Mouse (Mus musculus): ENCODE data around the gene Cnn1. TPM values are rescaled to one million over a fixed set of nuclear protein-coding genes. Genes with fewer than 3 reads are reported as not detected.
A peak's percentile ranks its signal among the peaks of the same experiment; 100 is the strongest.

The Cnn1 gene
- polyA plus RNA-seq, 1 experiment from 2014 or later, result 0.66 TPM

DNA sequence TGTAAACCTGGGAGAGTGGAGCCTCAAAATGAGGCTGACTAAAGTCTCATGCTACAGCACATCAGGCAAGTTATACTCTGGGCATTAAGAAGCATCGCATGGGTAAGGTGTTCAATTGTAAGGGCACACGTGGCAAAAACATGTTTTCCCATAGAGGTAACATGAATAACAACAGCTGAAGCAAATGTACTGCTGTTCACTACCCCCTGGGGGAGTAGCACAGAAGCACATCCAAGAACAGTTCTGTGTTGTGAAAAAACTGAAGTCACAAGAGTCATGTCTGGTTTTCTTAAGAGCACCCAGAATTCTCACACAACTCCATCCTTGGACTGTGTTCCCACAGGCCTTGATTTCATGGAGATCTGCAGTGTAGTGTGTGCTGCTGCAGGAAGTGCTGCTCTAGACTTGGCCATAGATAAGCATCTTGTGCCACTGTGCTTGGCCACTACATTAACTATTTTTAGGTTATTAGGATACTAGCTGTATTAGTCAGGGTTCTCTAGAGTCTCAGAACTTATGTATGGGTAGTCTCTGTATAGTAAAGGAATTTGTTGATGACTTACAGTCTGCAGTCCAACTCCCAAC, 11.9 kb upstream of the Cnn1 start:
- Histone ChIP-seq H3K9me3 (ENCODE audit: control insufficient read depth, low read length) (no peaks in the 10 kb centered on the region), H3K36me3 (ENCODE audit: control insufficient read depth, insufficient read depth, low read length) (no peaks in the 10 kb centered on the region)

DNA sequence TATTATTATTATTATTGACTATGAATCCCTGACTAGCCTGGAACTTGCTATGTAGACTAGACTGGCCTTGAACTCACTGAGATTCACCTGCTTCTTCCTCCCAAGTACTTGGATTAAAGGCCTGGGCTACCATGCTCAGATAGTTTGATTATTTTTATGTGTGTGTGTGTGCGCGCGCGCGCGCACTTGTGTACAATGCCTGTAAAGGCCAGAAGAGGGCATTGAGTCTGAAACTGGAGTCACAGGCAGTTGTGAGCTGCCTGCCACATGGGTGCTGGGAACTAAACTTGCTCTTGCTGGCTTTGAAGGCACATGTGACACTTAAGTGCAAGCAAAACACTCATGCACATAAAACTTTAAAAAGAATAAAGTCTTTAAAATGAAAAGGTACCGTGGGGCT, 9.7 kb upstream of the Cnn1 start:
- H3K36me3 ChIP-seq (ENCODE audit: control insufficient read depth, insufficient read depth, low read length), result no peaks in the 10 kb centered on the region
- no peak for ATAC-seq (ENCODE audit: low read depth)
- no peak overlapping the region for H3K4me3 ChIP-seq (ENCODE audit: low read depth, low read length)
- peaks cover 6% of the 10 kb centered on the region for H3K4me1 ChIP-seq (ENCODE audit: control insufficient read depth, insufficient read depth, low read length)
- H3K27ac ChIP-seq (ENCODE audit: low read depth, low read length), result no peak overlapping the region
- no peak overlapping the region for H3K9ac ChIP-seq (replicated peaks; ENCODE audit: low read depth, low read length)
- no peaks in the 10 kb centered on the region for H3K27me3 ChIP-seq (ENCODE audit: control insufficient read depth, insufficient read depth, low read length)
- 97% methylated on average over 7 of the region's 7 CpGs for WGBS
- H3K9me3 ChIP-seq (ENCODE audit: control insufficient read depth, low read length), result no peaks in the 10 kb centered on the region
- H3K4me2 ChIP-seq (ENCODE audit: low read depth, low read length), result no peak overlapping the region

More for the DNA sequence above, 11.9 kb upstream of the Cnn1 start:
- H3K9ac ChIP-seq (replicated peaks; ENCODE audit: low read depth, low read length), result no peak overlapping the region
- H3K27ac ChIP-seq (ENCODE audit: low read depth, low read length), result no peak overlapping the region
- no peak for ATAC-seq (ENCODE audit: low read depth)
- H3K4me2 ChIP-seq (ENCODE audit: low read depth, low read length), result no peak overlapping the region
- H3K4me1 ChIP-seq (ENCODE audit: control insufficient read depth, insufficient read depth, low read length), result peaks cover 6% of the 10 kb centered on the region
- H3K4me3 ChIP-seq (ENCODE audit: low read depth, low read length), result no peak overlapping the region
- H3K27me3 ChIP-seq (ENCODE audit: control insufficient read depth, insufficient read depth, low read length), result no peaks in the 10 kb centered on the region
- 87% methylated on average over 2 of the region's 2 CpGs for WGBS

DNA sequence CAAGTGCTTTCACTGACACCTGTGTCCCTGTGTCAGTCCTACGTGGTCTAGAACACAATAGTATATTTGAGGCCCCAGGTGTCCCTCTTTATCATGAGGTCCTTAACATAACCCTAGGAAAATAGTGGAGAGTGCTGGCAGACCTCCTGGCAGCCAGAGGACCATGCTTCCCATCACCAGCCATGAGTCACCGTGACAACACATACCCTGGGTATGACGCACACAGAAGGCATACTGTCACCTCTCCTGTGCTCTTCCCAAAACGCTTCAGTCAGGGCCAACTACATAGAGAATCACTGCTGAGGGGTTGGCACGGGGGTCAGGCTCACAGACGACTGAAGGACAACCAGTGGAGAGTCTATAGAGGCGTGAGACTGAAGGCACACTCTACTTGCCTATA, 9.0 kb upstream of the Cnn1 start:
- Histone ChIP-seq H3K27ac (ENCODE audit: low read depth, low read length) (no peak overlapping the region), H3K36me3 (ENCODE audit: control insufficient read depth, insufficient read depth, low read length) (no peaks in the 10 kb centered on the region), H3K9me3 (ENCODE audit: control insufficient read depth, low read length) (no peaks in the 10 kb centered on the region), H3K4me3 (ENCODE audit: low read depth, low read length) (no peak overlapping the region), H3K27me3 (ENCODE audit: control insufficient read depth, insufficient read depth, low read length) (no peaks in the 10 kb centered on the region), H3K9ac (replicated peaks; ENCODE audit: low read depth, low read length) (no peak overlapping the region), H3K4me1 (ENCODE audit: control insufficient read depth, insufficient read depth, low read length) (peaks cover 6% of the 10 kb centered on the region), H3K4me2 (ENCODE audit: low read depth, low read length) (no peak overlapping the region)
- ATAC-seq (ENCODE audit: low read depth), result no peak
- WGBS, result 93% methylated on average over 7 of the region's 7 CpGs

DNA sequence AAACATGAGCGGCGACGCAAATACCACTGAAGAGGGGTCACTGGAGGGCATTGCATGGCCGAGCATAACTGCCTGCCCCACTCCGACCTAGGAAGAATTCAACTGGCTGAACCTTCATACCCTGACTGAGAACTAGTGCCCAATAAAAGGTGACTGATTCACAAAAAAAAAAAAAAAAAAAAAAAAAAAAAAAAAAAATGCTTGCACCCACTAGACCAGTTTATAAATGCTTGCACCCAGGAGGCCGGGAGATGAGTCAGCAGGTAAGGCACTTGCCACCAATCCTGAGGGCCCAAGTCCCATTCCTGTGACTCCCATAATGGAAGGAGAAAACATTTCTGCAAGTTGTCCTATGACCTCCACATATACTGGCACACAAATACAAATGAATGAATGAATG, 6.3 kb upstream of the Cnn1 start:
- Histone ChIP-seq H3K4me2 (ENCODE audit: low read depth, low read length) (no peak overlapping the region), H3K9ac (replicated peaks; ENCODE audit: low read depth, low read length) (no peak overlapping the region), H3K36me3 (ENCODE audit: control insufficient read depth, insufficient read depth, low read length) (no peaks in the 10 kb centered on the region), H3K27me3 (ENCODE audit: control insufficient read depth, insufficient read depth, low read length) (peaks cover 1% of the 10 kb centered on the region; the same call in 1 of the 2 replicates), H3K9me3 (ENCODE audit: control insufficient read depth, low read length) (no peaks in the 10 kb centered on the region), H3K27ac (ENCODE audit: low read depth, low read length) (no peak overlapping the region), H3K4me3 (ENCODE audit: low read depth, low read length) (no peak overlapping the region), H3K4me1 (ENCODE audit: control insufficient read depth, insufficient read depth, low read length) (no peaks in the 10 kb centered on the region)
- no peak for ATAC-seq (ENCODE audit: low read depth)
- WGBS, result 94% methylated on average over 6 of the region's 6 CpGs

DNA sequence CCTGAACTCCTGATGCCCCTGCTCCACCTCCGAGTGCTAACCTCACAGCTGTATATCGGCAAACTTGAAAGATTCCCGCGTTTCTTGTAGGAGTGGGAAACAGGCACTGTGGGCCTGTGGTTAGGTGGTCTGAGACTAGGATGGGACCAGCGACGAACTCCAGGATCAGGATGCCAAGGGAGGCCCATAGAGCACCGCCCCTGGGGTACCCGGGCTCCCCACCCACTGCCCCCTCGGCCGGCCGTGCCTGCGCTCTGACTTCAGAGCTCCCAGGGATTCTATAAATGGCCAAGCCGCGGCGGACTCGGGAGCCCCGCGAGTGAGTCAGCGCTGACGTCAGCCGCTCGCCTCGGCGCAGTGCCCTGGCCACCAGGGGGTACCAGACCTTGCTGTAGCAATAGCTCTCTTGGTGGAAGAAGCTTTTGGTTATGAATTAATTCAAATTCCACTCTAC, 3.1 kb upstream of the Cnn1 start:
- 4% methylated on average over 24 of the region's 24 CpGs for WGBS
- peaks cover 16% of the 10 kb centered on the region for H3K27me3 ChIP-seq (ENCODE audit: control insufficient read depth, insufficient read depth, low read length)
- H3K9ac ChIP-seq (replicated peaks; ENCODE audit: low read depth, low read length), result peak overlapping the region; percentile 52
- ATAC-seq (ENCODE audit: low read depth), result peak; percentile 60; the same call in 1 of the 2 replicates
- peak overlapping the region; percentile 48 for H3K4me2 ChIP-seq (ENCODE audit: low read depth, low read length)
- H3K36me3 ChIP-seq (ENCODE audit: control insufficient read depth, insufficient read depth, low read length), result no peaks in the 10 kb centered on the region
- H3K27ac ChIP-seq (ENCODE audit: low read depth, low read length), result no peak overlapping the region
- H3K4me1 ChIP-seq (ENCODE audit: control insufficient read depth, insufficient read depth, low read length), result no peaks in the 10 kb centered on the region
- H3K9me3 ChIP-seq (ENCODE audit: control insufficient read depth, low read length), result no peaks in the 10 kb centered on the region
- peak overlapping the region; percentile 22 for H3K4me3 ChIP-seq (ENCODE audit: low read depth, low read length)

DNA sequence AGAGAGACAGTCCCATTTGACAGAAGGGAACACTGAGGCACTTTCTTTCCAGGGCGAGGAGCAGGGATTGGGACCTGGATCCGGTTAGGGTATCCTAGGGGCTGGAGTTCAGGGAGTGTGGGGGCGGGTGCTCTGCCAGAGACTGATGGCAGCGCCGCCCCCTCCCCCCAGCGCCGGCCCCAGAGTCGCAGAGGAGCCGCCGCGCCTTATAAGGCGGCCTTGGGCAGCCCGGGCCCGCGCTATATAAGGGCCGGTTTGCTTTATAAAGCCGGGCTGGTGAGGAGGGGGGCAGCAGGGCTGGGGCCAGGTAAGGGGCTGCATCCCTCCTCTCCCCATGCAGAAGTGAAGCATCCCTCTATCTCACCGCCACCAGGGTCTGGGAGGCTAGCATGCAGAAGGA, 906 bp downstream of the Cnn1 start:
- Histone ChIP-seq H3K4me3 (ENCODE audit: low read depth, low read length) (no peak overlapping the region), H3K27ac (ENCODE audit: low read depth, low read length) (no peak overlapping the region), H3K9ac (replicated peaks; ENCODE audit: low read depth, low read length) (no peak overlapping the region), H3K4me1 (ENCODE audit: control insufficient read depth, insufficient read depth, low read length) (no peaks in the 10 kb centered on the region), H3K27me3 (ENCODE audit: control insufficient read depth, insufficient read depth, low read length) (peaks cover 20% of the 10 kb centered on the region), H3K9me3 (ENCODE audit: control insufficient read depth, low read length) (no peaks in the 10 kb centered on the region), H3K36me3 (ENCODE audit: control insufficient read depth, insufficient read depth, low read length) (no peaks in the 10 kb centered on the region), H3K4me2 (ENCODE audit: low read depth, low read length) (no peak overlapping the region)
- ATAC-seq (ENCODE audit: low read depth), result no peak
- WGBS, result 9% methylated on average over 17 of the region's 18 CpGs

DNA sequence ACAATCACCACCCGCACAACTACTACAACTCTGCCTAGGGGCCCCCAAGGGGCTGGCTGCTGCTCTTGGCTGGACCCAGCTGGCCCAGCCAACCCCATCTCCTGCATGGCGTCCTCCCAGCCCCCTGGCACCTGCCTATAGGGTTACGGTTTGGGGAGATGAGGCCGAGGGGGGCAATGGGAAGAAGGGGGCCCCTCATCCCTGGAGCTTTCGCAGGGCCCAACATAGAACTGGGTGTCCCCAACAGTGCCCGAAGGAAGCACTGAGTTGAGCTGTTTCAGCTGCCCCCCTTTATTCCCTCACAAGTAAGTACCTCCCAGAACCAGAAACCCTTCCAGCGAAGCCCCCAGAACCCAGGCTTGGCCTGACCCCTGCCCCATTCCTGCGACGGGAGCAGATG, 9.2 kb downstream of the Cnn1 start:
- Histone ChIP-seq H3K9ac (replicated peaks; ENCODE audit: low read depth, low read length) (no peak overlapping the region), H3K4me1 (ENCODE audit: control insufficient read depth, insufficient read depth, low read length) (no peaks in the 10 kb centered on the region), H3K4me2 (ENCODE audit: low read depth, low read length) (no peak overlapping the region), H3K9me3 (ENCODE audit: control insufficient read depth, low read length) (no peaks in the 10 kb centered on the region), H3K36me3 (ENCODE audit: control insufficient read depth, insufficient read depth, low read length) (peaks cover 22% of the 10 kb centered on the region), H3K27ac (ENCODE audit: low read depth, low read length) (no peak overlapping the region), H3K27me3 (ENCODE audit: control insufficient read depth, insufficient read depth, low read length) (no peaks in the 10 kb centered on the region), H3K4me3 (ENCODE audit: low read depth, low read length) (no peak overlapping the region)
- WGBS, result 84% methylated on average over 9 of the region's 9 CpGs
- ATAC-seq (ENCODE audit: low read depth), result peak; percentile 21; the same call in 1 of the 2 replicates

DNA sequence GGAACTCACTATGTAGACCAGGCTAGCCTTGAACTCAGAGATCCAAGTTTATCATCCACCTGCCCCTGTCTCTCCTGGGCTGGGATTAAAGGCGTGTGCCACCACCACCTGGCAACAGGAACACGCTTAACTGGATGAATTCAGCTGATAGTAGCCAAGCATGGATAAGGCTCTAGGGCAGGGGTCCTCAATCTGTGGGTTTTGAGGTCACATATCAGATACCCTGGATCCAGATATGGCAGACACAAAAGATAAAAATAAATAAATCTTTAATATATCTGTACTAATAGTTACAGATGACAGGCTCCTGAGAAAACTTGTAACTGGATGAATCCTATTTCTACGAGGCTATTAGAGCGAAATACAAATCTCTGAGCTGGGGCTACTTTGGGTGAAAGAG, 16.6 kb downstream of the Cnn1 start:
- Histone ChIP-seq H3K36me3 (ENCODE audit: control insufficient read depth, insufficient read depth, low read length) (peaks cover 20% of the 10 kb centered on the region; the same call in 1 of the 2 replicates), H3K9me3 (ENCODE audit: control insufficient read depth, low read length) (no peaks in the 10 kb centered on the region), H3K4me3 (ENCODE audit: low read depth, low read length) (peak overlapping the region; percentile 91), H3K4me2 (ENCODE audit: low read depth, low read length) (peak overlapping the region; percentile 91), H3K27ac (ENCODE audit: low read depth, low read length) (no peak overlapping the region), H3K4me1 (ENCODE audit: control insufficient read depth, insufficient read depth, low read length) (peaks cover 11% of the 10 kb centered on the region), H3K27me3 (ENCODE audit: control insufficient read depth, insufficient read depth, low read length) (no peaks in the 10 kb centered on the region), H3K9ac (replicated peaks; ENCODE audit: low read depth, low read length) (peak overlapping the region; percentile 81; the same call in 1 of the 2 replicates)
- WGBS, result 83% methylated on average over 4 of the region's 4 CpGs
- no peak for ATAC-seq (ENCODE audit: low read depth)

DNA sequence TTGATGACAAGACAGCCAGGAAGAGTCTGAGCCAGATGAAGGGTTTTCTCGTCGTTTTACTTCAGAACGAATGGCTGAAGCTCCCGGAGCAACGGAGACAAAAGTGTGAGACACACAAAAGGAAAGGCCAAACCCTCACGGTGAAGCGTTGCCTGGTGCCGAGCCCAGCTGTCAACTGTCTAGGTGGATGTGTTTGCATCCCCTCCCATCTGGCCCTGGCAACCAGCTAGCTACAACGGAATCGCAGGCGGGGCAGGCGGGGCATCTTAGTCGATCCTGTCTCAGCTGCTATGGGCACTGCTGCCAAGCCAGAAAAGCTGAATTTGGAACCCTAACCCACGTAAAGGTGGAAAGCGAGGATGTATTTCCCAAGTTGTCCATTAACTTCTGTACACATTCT, 17.1 kb downstream of the Cnn1 start:
- Histone ChIP-seq H3K36me3 (ENCODE audit: control insufficient read depth, insufficient read depth, low read length) (peaks cover 20% of the 10 kb centered on the region; the same call in 1 of the 2 replicates), H3K4me1 (ENCODE audit: control insufficient read depth, insufficient read depth, low read length) (peaks cover 11% of the 10 kb centered on the region), H3K9me3 (ENCODE audit: control insufficient read depth, low read length) (no peaks in the 10 kb centered on the region), H3K27ac (ENCODE audit: low read depth, low read length) (no peak overlapping the region), H3K27me3 (ENCODE audit: control insufficient read depth, insufficient read depth, low read length) (no peaks in the 10 kb centered on the region), H3K4me2 (ENCODE audit: low read depth, low read length) (peak overlapping the region; percentile 91), H3K9ac (replicated peaks; ENCODE audit: low read depth, low read length) (peak overlapping the region; percentile 81), H3K4me3 (ENCODE audit: low read depth, low read length) (peak overlapping the region; percentile 91)
- WGBS, result 16% methylated on average over 15 of the region's 15 CpGs
- ATAC-seq (ENCODE audit: low read depth), result no peak

Data from neural tube, embryonic 14.5 days (tissue).